Mouse (Mus musculus) spleen, adult 2 months (tissue): ENCODE data around the gene Car9.

Experiments
- CTCF ChIP-seq: fragments of 200-500 bp; IDR thresholded peaks from 2 replicates; pipeline ENCODE4 v1.5.1; 2011; ENCODE audit warnings: mild to moderate bottlenecking, inconsistent platforms; ENCODE audit not compliant: insufficient read depth, insufficient read length, insufficient replicate concordance; ENCODE audit errors: extremely low read depth
- POLR2A ChIP-seq: fragments of 200-500 bp; IDR thresholded peaks from 2 replicates; pipeline ENCODE4 v1.6.1; 2011; ENCODE audit warnings: low read depth, low read length, inconsistent platforms

- TF ChIP-seq CTCF (no peak), POLR2A (no peak)
Measured at GRCm38 (mm10) chr4:43558631-43559356, 52.0 kb downstream of the Car9 start.
